Mouse (Mus musculus) erythroblast, embryonic 14.5 days (primary cell): ENCODE data around the gene Pcyt1b. TPM values are rescaled to one million over a fixed set of nuclear protein-coding genes. Genes with fewer than 3 reads are reported as not detected.

Source experiments
- H3K27me3 ChIP-seq: 2 replicates; pipeline ENCODE4 v1.6.1; 2012; ENCODE audit warnings: inconsistent platforms; ENCODE audit not compliant: control insufficient read depth
- H3K36me3 ChIP-seq: 2 replicates; pipeline ENCODE4 v1.6.1; 2012; ENCODE audit warnings: mild to moderate bottlenecking, inconsistent platforms; ENCODE audit not compliant: control insufficient read depth
- H3K4me1 ChIP-seq: 2 replicates; pipeline ENCODE4 v1.6.1; 2012; ENCODE audit warnings: inconsistent platforms; ENCODE audit not compliant: control insufficient read depth
- H3K4me3 ChIP-seq: replicated peaks from 2 replicates; pipeline ENCODE3; 2012; ENCODE audit warnings: moderate library complexity, mild to moderate bottlenecking, inconsistent platforms
- H3K9me3 ChIP-seq: 2 replicates; pipeline ENCODE4 v1.6.1; 2012; ENCODE audit warnings: low read length, inconsistent platforms, mixed read lengths; ENCODE audit not compliant: control insufficient read depth
- GATA1 ChIP-seq: IDR thresholded peaks from 2 replicates; pipeline ENCODE4 v1.6.1; 2012; ENCODE audit warnings: low read length, inconsistent platforms, mixed read lengths
- TAL1 ChIP-seq: IDR thresholded peaks from 3 replicates; pipeline ENCODE4 v1.6.1; 2012; ENCODE audit warnings: low read length, inconsistent platforms, mixed read lengths
- polyA plus RNA-seq: library from polyadenylated mRNA; stranded (reverse); fragments of >175 nt; gene quantifications from 2 replicates; pipeline ENCODE4 v1.2.3, GENCODE M21; 2012

The Pcyt1b gene
- 1.4 and 1.5 TPM in 2 replicates for polyA plus RNA-seq

DNA sequence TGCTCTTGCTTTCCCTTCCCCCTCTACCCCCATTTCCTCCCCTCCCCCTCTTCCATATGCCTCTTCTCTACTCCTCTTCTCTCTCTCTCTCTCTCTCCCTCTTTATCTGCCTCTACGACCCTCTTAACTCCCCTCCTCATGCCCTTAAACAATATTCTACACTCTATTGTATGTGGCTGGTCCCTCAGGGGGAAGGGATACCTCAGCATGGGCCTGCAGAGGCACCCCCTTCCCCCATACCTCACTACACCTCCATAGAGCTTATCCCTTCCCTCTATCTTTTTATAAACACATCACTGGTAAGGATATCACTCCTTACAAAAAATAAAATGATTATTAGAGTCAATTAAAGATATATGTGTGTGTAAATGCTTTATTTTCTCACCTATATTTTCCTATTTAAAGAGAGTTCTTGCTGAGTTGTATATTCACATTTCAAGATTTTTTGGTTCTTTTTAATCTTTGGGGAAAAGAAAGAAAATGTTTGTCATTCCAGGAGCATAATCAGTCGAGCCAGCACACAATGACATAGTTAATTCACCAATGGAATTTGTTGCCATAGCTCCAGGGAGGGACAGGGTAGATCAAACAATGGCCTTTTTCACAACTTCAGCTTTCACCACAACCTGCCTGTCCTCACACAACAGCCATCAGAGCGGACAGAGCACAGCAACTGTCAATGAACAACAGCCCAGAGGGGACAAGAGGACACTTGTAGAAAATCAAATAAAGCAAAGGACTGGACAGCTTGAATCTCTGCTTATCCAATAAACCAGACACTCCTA, at the start of gene Pcyt1b:
Gene Pcyt1b, plus strand, starts transcription at position 646 of the 785 bp plus-strand sequence.
- no peak for TF ChIP-seq GATA1
- no peak for TF ChIP-seq TAL1
- Histone ChIP-seq H3K9me3 (no peaks in the 10 kb centered on the region), H3K36me3 (no peaks in the 10 kb centered on the region), H3K4me3 (no peak within 1 kb of the TSS), H3K4me1 (no peaks in the 10 kb centered on the region), H3K27me3 (no peaks in the 10 kb centered on the region; the same call in none of the 2 replicates)

DNA sequence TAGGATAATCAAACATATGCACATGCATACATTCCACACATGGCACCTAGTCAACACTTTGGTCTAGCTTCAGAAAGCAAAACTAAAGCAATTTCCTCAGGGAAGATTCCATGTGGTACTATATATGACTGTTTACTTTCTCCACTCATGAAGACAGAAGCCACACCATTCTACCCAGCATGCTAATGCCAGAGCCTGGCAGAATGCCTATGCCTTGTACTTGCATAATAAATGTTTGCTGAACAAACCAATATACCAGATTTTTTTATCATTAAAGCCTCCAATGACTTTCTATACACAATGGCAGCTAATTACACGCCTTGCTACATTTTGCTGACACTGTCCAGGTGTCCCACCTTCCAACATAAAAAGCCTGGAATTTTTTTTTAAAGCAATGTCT, 24.4 kb upstream of the Pcyt1b start:
- Histone ChIP-seq H3K4me3 (peak overlapping the region; percentile 76), H3K36me3 (peaks cover 25% of the 10 kb centered on the region), H3K27me3 (peaks cover 7% of the 10 kb centered on the region; the same call in 1 of the 2 replicates), H3K9me3 (peaks cover 5% of the 10 kb centered on the region), H3K4me1 (peaks cover 29% of the 10 kb centered on the region)
- no peak for TF ChIP-seq GATA1
- TF ChIP-seq TAL1, result no peak

DNA sequence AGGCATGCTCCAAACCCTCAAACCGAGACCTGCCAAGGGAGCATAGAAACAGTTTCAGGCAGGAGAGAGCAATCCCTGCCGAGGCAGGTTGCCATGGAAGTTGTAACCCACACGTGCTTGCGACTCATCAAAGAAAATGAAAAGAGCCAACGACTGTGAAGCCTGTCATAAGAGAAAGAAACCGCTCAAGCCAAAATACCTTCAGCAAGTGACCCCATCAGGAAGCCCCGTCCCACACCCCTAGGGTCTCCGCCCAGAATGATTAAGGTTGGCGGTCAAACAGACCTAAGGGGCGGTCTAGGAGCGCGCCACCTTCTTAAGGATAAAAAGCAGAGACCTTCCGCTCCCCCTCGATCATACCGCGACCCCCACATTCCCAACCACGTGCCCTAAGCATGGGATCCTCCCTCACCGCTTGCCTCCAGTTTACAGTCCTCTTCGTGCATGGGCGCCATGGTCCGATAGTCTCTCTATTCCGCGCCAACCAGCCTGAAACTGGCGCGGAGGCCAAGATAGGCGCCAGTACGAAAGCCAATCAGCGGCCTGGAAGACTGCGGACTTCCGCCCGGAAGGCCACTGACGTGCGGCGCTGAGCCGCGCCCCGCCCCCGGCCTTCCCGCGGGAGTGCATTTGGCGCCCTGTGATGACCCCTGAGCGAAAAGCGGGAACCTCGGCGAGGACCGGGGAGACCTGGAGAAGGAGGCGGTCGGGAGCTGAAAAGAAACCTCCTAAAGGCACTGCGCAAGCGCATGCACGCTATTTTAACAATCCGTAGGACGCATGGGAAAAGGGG, 22.8 kb upstream of the Pcyt1b start, which contains the start of gene Pola1:
Gene Pola1, minus strand, starts transcription at position 499 of the 793 bp plus-strand sequence.
- TF ChIP-seq GATA1 (no peak), TAL1 (no peak)
- Histone ChIP-seq H3K9me3 (peaks cover 5% of the 10 kb centered on the region), H3K4me1 (peaks cover 29% of the 10 kb centered on the region), H3K36me3 (peaks cover 10% of the 10 kb centered on the region), H3K27me3 (peaks cover 11% of the 10 kb centered on the region; the same call in 1 of the 2 replicates), H3K4me3 (peak within 1 kb of the TSS; percentile 76)

DNA sequence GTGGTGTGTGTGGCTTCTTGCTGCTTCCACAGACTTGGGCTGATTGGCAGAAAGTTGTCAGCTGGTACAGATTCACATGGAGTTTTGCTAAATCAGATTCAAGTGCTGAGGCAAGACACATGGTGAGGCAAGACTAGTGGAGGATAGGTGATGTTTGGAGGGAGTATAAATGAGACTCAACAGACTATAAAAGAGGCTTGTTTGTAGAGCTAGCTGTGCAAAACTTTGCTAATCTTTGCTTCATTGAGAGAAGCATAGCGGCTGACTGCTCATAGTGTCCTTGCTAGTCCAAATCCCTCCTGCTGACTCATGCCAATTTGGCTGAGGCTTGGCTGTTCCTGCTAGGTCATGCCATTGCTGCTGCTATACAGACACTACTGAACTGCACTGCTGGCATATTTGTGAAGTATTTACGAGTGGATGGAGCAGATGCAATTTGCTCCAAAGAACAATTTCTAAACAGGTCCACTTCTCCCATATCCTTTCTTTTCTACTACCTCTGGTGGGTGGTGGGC, 19.7 kb upstream of the Pcyt1b start:
- Histone ChIP-seq H3K4me3 (no peak overlapping the region), H3K4me1 (peaks cover 19% of the 10 kb centered on the region), H3K27me3 (peaks cover 13% of the 10 kb centered on the region), H3K9me3 (peaks cover 5% of the 10 kb centered on the region), H3K36me3 (peaks cover 4% of the 10 kb centered on the region)
- TF ChIP-seq GATA1, result no peak
- TF ChIP-seq TAL1, result no peak

DNA sequence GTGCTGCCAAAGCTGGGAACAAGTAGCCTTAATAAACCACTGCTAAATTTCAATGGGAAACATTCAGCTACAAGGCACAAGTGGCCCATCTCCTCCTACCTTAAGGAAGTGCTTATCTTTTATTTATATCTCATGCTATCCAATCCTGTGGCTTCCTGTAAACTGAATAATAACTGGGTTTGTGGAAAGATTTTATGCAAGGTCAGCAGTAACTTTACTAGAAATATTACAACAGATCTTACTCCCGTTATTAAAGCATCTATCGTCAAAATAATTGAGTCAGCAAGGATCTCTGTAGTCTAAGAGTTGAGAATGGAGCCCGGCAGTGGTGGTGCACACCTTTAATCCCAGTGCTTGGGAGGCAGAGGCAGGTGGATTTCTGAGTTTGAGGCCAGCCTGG, 11.1 kb upstream of the Pcyt1b start:
- Histone ChIP-seq H3K27me3 (peaks cover 7% of the 10 kb centered on the region), H3K36me3 (no peaks in the 10 kb centered on the region), H3K4me1 (no peaks in the 10 kb centered on the region), H3K9me3 (no peaks in the 10 kb centered on the region), H3K4me3 (no peak overlapping the region)
- TF ChIP-seq TAL1, result no peak
- TF ChIP-seq GATA1, result no peak

DNA sequence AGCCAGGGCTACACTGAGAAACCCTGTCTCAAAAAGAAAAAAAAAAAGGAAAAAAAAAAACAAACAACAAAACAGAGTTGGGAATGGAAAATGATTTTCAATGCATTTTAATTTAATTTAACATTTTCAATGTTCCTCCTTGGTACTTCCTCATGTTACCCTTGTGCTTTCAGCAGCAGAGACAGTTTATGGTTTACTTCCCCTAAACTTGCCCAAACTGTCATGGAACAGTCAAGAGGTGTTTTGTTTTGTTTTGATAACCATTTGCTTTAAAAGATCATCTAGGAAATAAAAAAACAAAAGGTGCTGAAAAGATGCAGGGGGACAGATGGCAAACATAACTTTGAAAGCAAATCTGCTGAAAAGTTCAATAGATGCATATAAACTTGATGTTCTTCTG, 10.6 kb upstream of the Pcyt1b start:
- no peak overlapping the region for H3K4me3 ChIP-seq
- H3K4me1 ChIP-seq, result no peaks in the 10 kb centered on the region
- H3K27me3 ChIP-seq, result peaks cover 7% of the 10 kb centered on the region
- H3K9me3 ChIP-seq, result no peaks in the 10 kb centered on the region
- no peaks in the 10 kb centered on the region for H3K36me3 ChIP-seq
- TF ChIP-seq GATA1 (no peak), TAL1 (no peak)

DNA sequence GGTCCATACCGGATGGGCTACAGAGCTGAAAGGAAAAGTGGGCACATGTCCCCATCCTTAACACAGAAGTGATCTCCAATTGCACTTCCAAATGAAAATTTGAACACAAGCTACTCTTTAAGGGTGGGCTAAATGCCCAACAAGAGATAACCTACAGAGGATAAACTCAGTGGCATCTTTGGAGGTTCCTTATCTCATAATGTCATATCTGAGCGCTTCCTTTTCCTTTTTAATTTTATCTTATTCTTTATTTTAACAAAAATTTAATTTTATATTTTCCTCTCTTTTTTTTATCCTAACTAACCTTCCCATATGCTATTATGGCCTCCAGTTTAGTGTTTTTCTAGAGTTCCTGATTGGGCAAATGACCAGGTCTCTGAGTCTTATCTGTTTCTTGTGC, 3.9 kb upstream of the Pcyt1b start:
- Histone ChIP-seq H3K27me3 (peaks cover 5% of the 10 kb centered on the region), H3K4me1 (no peaks in the 10 kb centered on the region), H3K9me3 (no peaks in the 10 kb centered on the region), H3K36me3 (no peaks in the 10 kb centered on the region), H3K4me3 (no peak overlapping the region)
- TF ChIP-seq GATA1 (no peak), TAL1 (no peak)

DNA sequence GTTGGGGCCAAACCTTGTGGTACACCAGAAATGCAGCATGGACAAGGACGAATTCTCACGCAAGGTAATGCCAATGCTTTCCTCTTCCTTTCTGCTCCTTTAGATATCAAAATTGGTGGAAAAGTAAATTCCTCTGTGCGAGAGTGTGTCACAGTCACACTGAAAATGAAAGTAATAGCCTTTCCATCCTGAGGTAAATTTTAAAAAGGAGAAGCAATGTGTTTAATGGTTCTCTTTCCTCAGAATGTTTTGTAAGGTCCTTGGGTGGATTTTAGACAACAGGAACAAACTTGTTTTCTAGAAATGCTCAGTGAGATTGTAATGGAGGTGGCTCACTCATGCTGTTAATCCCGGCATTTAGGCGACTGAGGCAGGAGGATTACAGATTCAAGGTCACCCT, 490 bp downstream of the Pcyt1b start:
- TF ChIP-seq TAL1, result no peak
- no peak for TF ChIP-seq GATA1
- Histone ChIP-seq H3K27me3 (no peaks in the 10 kb centered on the region; the same call in none of the 2 replicates), H3K36me3 (no peaks in the 10 kb centered on the region), H3K4me1 (no peaks in the 10 kb centered on the region), H3K9me3 (no peaks in the 10 kb centered on the region), H3K4me3 (no peak overlapping the region)

DNA sequence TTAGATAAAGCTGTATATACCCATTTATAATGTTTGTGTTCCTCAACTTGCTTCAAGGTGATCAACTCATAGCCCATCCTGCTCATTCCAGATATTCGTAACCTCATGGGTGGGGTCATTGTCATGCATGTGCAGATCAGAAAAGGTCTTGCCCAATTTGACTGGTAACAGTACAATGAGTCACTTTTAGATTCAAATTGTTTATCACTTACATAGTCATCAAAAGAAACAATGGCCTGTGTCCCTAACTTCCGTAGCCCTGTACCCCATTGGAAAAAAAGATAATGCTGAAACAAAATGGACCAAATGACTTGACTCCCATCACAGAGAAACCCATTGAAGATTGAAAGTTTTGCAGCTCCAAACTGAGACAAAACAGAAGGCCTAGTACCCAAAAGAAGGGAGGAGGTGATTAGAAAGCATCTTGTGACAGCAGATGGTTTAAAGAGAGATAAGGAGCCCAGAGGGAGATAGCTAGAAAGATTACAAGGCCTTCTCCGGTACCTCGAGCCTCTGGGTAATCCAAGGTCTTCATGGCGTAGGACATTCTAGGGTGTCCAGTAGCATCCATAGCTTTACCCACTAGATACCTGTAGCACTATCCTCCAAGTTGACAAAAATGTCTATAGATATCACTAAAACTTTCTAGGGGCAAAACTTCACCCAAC, 9.4 kb downstream of the Pcyt1b start:
- no peaks in the 10 kb centered on the region for H3K36me3 ChIP-seq
- peaks cover 18% of the 10 kb centered on the region for H3K4me1 ChIP-seq
- TF ChIP-seq GATA1, result no peak
- no peak for TF ChIP-seq TAL1
- no peaks in the 10 kb centered on the region for H3K9me3 ChIP-seq
- H3K27me3 ChIP-seq, result no peaks in the 10 kb centered on the region
- no peak overlapping the region for H3K4me3 ChIP-seq
